Mouse (Mus musculus) CD4-positive, CD25-positive, alpha-beta regulatory T cell, adult 4 months (primary cell): ENCODE measurements around the gene Med21. TPM values are rescaled to one million over a fixed set of nuclear protein-coding genes. Genes with fewer than 3 reads are reported as not detected.

Source experiments
- ATAC-seq: one replicate; pipeline ENCODE4 v1.8.0; 2017
- polyA plus RNA-seq, 2 experiments: library from polyadenylated mRNA; unstranded; fragments of 100-300 nt; shearing (Covaris generic); gene quantifications; one replicate each; pipeline ENCODE4 v1.2.1; 2017

Med21 gene
- 10 to 100 TPM; 54.1 to 67.2 TPM for polyA plus RNA-seq

DNA sequence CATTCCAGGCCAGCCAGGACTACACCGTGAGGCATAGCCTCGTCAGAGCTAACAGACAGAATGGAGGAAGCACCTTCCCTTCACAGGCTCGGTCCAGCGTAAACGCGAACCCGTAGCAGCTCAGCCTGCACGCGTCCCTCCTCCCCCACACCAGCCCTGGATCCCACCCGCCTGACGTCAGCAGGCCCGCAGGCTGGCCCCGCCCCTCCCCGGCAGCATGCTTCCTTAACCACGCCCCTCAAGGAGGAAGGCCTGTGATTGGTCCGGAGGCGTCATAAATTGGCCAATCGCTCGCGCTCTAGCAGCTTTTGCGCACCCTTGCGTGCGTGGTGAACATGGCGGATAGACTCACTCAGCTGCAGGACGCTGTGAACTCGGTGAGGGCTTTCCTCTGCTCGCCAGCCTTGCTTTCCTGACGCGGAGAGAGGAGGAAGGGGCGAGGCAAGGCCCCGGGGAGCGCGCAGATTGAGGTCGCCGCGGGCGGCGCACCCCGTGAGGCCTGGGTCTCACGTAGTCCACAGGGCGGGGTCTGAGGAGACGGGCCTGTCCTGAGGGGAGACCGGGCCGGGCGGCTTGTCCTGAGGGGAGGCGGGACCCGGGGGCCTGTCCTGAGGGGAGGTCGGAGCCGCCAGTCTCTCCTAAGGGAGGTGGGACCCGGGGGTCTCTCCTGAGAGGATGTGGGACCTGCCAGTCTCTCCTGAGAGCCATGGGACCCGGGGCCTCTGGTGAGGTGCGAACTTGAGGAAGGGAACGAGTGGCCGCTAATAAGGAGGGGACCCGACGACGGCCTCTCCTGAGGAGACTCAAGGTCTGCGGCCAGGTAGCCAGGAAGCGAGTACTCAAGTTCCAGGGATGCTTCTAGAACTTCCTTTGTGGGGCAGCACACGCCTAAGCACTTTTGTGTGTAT lies at the start of gene Med21, which contains the start of gene Tm7sf3:
Med21 (plus strand) TSS at position 272 of the 908 bp plus-strand sequence.
Tm7sf3 (minus strand) TSS at position 549 of the 908 bp plus-strand sequence.
- ATAC-seq: peak; percentile 96

DNA sequence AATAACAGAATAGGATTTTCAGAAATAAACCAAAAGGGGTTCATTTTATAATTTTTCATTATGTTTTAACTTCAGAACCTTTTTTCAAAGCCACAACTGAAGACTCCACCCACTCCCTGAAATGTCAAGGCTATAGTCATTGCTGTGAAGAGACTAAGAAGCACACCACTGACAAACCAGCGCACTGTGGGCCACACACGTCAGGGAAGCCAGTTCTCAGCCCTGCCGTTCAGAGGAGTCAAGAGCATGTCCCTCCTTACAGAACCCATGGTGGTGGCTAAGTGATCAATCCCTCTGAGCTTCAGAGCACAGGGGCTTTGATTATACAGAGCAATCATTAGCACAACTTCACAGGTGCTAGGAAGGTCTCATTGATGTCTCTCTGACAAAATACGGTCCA lies 39.7 kb upstream of the Med21 start:
- no peak for ATAC-seq

DNA sequence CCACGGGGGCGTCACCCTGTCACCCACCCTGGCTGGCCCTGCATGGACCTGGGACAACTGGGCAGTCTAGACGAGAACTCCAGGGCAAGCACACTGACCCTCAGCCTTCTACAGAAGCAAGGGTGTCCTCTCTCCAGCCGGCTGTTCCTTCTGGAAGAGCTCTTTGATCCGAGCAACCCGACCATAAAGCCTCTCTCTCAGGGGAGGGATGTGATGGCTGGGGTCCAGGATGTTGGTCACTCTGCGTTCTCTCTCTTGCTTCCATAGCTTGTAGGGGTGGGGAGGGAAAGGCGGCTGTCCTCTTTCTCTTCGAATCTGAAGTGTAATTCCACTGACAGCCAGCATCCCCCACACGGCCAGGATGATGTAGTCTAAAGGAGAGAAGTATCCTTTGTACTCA lies 38.7 kb upstream of the Med21 start:
- no peak for ATAC-seq

DNA sequence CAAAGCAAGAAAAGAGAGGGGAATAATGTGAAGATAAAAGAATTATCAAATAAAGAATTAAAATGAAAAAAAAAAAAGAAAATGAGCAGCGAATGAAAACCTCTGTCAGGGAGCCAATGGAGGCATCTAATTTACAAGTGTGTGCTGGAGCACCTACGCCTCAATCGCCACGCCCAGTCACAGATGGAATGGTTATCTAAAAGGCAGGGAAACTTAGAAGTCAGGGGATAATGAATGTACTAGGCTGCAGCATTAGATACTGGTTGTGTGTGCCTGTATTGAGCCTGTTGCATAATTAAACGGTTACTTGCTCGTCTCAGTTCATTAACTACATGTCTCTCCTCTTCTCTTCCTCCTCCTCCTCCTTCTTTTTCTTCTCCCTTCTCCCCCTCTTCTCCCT lies 31.0 kb upstream of the Med21 start:
- no peak for ATAC-seq

DNA sequence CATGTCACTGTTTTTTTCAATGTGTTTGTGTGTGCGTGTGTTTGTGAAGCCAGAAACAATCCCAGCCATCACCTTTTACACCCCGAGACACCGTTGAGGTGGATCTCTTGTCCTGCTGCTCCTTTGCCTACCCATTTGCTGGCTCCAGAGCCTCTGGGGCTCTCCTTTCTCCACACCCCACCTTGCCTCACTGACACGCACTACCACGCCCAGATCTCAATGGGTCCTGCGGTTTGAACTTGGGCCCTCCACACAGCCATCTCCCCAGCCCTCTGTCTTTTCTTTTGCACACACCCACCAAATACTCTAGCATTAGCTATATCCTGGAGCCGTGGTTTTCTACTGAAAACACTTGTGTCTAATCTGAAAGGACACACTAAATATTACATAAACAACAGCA lies 30.4 kb upstream of the Med21 start:
- no peak for ATAC-seq

DNA sequence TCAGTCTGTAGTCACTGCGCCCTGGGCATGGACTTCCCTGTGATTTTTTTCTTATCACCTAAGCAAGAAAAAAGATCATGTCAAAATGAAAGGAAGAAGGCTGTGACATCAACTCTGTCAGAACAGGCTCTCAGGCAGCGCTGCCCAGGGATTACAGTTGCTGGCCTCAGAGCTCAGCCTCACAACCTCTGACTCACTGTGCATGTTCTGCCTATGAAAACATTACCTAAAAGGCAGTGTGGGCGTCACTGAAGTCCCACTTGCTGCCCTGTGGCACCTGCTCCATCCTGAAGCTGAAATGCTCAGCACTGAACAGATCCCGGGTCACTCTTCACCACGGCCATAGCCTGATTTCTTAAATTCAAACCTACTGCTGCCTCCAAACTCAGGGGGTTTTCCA lies 29.6 kb upstream of the Med21 start:
- ATAC-seq: no peak

DNA sequence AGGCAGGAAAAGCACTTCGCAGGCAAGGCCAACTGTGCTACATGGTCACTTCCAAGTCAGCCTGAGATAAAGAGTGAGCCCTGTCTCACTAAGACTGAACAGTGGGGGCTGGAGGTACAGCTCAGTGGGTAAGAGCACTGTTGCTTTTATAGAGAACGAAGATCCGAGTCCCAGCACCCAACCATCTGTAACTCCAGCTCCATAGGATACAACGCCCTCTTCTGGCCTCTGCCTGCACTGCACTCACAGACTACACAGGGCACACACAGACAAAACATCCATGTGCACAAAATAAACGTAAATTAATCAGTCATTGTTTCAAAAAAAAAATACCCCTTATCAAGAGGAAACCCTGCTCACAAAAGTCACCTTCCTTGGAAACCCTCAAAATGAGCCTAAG lies 28.4 kb upstream of the Med21 start:
- no peak for ATAC-seq

DNA sequence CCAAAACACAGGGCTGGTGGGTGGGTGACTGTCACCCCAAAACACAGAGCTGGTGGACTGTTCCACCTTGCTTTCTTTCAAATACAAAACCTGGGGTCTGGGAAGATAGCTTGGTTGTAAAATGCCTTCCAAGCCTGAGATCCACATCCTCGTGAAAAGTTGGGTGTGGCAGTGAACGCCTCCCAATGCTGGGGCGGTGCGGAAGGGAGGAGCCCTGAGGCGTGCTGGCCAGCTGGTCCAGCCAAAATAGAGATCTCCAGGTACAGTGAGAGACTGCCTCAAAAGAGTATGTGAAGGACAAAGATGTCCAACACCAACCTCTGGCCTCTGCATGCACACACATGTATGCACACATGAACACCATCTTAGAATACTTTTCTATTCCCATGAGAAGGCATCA lies 27.8 kb upstream of the Med21 start:
- no peak for ATAC-seq

DNA sequence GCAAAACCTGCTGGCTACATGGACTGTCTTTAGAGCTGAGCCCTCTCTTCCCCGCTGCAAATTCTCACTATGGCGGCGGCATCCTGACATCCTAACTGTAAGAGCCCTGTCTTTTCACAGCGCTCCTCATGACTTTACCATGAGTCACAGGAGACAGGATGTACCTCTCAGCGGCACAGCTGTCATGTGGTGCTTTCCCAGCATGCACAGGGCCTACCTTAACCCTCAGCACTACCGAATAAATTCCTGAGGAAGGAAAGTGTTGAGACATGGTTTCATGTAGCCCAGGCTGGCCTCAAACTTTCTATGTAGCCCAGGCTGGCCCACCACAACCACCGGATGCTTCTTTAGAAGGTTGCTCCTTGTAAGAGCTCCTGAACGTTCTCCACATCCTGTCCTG lies 26.5 kb upstream of the Med21 start:
- no peak for ATAC-seq

DNA sequence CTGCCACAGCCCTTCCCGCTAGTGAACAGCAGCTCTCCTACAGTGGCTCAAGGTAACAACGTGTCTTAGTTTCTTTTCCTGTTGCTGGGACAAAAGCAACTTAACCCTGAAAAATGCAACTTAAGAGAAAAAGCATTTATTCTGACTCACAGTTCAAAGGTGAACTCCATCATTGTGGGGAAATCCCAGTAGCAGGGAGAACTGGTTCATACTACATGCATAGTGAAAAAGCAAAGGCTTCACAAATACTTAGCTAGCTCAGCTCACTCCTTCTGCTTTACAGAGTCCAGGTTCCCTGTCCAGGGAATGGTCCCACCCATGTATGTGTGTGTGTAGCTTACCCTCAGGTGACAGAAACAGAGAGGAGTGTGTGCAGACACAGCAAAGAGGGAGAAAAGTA lies 25.7 kb upstream of the Med21 start:
- no peak for ATAC-seq

DNA sequence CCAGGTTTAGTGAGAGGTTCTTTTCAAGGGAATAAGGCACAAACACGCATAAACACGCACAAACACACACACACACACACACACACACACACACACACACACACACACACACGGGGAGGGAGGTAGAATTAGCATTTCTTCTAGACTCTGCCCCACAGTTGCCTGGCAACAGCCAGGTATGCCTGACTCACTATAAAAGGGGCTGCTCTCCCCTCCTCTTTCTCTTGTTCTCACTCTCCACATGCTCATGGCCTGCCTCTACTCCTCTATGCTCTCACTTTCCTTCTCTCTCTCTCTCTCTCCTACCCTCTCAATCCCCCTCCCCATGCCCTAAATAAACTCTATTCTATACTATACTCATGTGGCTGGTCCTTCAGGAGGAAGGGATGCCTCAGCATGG lies 14.2 kb upstream of the Med21 start:
- ATAC-seq: no peak

DNA sequence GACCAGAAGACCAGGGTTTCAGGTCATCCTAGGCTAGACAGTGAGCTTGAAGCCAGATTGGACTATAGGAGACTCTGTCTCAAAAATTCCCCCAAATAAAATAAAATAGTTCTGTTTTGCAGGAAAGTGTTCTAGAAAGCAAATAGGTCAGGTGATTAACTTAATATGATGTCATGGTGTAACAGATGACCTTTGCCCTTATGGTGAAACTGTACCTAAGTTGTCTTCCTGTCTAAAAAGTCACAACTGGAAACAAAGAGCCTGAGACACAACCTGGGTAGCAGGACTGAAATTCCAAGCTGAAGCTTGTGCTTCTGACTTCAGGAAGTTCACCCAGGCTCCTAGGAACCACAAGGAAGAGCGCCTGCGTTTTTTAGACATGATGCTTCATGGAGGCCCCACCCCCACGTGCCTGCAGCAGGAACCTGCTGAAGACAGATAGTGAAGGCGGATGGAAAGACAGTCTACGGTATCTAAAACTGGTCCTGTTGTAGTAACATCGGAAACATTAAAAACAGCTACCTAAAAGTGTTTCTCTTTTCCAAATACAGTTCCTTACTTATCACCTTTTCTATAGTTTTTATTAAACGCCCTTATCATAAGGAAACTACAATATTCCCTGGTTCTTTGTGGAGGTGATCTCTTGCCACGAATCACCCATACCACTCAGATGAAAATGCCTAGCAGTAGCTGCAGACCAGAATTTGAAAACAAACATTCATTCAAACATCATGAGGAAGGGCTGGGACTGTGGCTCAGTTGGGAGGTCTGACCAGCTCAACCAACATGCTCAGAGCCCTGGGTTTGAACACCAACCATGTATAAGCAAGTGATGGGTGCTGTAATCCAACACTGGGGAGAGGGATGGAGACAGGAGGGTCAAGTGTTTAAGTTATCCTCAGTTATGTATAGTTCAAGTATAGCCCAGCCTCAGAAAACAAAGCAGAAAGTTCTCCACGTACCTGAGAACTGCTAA lies 12.3 kb upstream of the Med21 start:
- no peak for ATAC-seq

DNA sequence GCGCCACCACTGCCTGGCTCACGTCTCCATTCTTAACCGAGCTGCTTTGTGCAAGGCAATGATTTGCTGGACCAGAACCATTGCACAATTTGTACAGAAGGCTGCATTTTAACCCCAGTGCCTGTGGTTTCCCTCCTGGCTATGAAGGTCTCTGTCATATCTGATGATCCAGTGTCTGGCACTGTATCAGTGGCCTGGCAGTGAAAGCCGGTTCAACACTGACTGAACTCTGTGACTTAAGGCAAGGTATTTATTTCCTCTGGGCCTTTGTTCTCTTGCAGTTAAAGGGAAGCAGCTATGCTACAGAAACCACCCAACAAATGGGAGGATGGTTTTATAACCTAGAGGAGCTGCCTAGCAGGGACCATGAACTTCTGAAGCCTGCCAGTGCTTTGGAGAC lies 11.4 kb upstream of the Med21 start:
- no peak for ATAC-seq

DNA sequence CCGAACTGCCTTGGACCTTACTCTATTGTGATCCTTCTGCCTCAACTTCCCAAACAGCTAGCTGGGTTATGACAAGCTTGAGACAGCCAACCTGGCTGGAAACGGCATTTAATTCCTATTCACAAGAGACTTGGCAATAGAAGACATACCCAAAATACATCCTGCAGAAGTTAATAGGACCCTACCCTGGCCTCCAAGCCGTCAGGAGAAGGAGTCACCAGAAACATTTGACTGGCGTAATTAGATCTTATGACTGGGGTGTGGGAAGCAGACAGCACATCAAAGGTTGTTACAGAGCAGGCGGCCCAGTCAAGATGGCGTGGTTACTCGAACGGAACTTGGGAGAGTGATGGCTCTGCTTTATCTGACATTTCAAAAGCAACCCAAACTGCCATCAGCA lies 10.5 kb upstream of the Med21 start:
- ATAC-seq: no peak

DNA sequence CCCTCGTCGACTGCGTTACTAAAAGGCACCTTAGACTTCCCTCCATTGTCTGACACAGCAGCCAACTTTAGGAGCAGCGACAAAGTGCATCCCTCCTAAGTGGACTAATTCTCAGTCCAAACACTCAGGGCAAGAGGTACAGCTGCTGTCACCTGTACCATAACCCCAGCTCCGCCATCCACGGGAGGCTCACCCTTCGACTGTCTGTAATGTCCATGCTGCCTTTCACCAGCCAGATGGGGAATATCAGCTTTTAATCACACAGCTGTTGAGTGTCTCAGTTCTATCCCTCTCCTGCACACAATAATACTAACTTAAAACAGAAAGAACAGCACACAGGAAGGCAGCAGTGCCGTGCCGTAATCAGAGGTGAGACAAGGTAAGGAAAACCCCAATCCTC lies 9.9 kb upstream of the Med21 start:
- no peak for ATAC-seq

DNA sequence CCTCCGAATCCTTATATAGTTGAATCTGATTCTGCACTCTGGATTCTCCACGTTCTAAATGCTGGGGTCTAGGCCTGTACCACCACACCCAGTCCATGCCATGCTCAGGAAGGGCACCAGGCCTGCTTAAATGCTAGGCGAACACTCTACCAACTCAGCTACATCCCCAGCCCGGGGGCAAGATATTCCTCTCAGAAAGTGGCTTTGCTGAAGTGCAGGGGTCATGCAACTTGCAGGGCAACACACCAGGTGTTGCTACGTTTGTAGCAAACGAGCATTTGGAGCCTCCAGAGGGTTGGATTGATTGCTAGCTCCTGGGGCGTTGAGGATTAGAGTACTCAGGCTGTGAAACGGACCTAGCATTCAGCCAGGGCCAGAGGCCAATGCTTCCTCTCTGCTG lies 9.2 kb upstream of the Med21 start:
- no peak for ATAC-seq

DNA sequence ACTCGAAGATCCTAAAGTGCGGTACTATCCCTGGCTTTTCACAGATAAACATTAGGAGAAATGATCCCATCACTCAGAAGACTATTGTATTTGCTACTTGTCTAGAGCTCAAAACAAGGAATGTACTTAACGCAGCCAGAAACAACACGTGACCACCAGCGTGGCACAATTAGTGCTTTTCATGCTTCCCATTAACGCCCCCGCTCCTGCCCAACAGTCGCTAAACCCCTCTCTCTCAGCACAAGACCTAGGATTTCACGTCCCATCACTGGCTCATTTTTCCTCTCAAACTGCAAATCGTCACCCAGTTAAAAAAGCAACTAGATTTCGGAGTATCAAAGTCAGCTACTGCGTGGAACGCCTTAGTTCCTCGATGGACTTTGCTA lies 8.7 kb upstream of the Med21 start:
- ATAC-seq: no peak

DNA sequence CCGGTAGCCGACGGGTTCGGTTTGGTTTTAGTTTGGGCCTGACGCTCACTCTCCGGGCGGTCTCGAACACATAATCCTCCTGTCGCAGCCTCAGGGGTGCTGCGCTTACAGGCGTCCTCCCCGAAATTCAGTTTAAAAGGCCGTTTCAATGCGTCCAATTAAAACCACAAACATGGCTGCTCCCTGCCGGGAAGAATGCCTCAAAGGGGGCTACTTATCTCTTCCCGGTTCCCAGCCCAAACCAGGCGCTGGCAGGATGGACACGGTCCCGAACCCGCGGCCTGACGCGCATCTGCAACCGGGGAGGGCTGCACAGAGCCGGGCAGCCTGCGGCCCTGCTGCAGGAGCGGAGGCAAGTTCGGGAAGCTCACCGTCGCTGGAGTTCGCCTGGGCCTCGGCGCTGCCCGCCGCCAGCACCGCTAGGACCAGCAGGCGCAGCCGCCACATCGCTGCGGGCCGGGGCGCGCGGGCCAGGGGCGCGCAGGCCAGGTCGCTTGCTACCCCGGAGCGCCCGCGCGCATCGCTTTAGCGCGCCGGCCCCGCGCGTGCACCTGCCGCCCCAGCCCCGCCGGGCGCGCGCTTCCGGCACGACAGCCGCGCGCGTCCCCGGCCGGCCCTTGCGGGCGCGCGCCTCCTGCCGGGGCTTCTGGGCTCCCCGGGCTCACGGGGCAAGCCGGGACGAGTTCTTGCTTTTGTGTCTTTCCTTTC lies 8.2 kb upstream of the Med21 start:
- ATAC-seq: peak; percentile 85

DNA sequence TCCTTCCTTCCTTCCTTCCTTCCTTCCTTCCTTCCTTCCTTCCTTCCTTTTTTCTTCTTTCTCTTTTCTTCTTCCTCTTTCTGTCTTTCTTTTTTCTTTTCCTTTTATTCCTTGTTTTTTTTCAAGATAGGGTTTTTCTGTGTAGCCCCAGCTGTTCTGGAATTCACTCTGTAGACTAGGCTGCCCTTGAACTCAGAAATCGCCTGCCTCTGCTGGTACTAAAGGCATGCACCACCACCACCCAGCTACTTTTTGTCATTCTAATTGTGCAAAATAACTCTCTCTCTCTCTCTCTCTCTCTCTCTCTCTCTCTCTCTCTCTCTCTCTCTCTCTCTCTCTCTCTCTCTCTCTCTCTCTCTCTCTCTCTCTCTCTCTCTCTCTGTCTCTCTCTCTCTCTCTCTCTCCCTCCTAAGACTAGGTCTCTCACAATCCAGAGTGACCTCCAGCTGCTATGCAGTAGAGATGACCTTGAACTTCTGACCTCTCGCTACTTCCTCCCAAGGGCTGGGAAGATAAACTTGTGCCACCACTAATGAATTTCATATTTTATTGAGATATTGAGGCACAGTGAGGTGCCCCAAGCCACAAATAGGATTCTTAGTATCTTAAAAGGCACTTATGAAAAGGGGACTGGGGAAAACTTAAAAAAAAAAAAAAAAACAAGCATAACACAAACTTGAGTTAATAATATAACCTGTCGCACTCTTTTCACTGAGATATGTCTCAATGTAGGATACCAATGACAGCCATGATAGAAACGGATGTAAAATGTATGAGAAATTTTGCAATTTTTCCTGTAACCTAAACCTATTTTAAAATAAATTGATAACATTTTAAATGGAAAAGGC lies 7.4 kb upstream of the Med21 start:
- ATAC-seq: peak; percentile 29

DNA sequence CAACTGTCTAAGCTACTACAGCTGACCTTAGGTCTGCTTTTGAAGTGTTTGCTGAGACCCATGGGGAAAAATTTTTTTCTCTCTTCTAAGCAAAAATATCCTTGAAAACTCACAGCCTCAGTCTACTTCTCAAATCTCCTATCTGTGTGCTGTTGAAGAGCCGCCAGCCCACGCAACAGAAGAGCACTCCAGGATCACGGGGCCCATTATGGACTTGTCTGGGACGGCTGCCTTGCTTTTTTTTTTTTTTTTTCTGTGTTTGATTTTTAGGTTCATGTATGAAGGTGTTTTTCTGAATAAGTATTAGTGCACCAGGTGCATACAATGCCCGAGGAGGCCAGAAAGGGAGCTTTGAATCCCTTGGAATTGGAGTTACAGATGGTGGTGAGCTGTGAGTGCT lies 5.9 kb upstream of the Med21 start:
- no peak for ATAC-seq

DNA sequence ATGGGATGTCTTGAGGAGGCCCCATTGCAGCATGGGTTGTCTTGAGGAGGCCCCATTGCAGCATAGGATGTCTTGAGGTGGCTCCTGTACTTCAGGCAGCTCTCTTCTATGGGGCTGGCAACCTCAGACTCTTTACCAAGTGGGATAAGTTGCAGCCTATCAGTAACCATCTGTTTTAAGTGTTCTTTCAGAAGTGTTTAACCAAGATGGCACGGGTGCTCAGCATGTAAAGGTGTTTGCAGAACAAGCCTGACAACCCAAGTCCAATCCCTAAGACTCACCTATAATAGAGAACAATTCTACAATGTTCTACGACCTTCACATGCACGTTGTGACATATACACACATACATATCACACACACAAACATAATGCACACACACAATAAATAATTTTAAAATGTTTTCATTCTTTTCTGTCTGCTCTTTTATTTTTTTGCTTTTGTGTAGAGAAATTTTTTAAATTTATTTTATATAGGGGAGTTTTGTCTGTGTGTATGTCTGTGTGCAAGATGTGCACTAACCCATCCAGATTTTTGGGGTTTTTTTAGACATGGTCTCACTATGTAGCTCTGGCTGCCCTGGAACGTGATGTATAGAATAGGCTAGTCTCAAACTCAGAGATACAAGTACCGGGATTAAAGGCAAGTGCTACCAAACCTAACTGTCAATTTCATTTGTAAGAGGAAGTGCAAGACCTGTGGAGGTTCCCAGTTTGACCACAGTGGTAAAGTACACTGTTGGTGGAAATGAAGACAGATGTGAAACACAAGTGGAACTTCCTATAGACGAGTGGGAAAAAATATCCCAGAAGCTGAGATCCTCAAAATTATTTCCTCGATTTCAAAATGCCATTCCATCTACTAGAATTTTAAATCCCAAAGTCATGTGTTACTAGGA lies 2.0 kb upstream of the Med21 start:
- ATAC-seq: no peak
